Mouse (Mus musculus): Measurements from ENCODE around the gene Frs3.

GRCm38 (mm10) chr17:47678238-47678637 is 10.6 kb upstream of the Frs3 start:
- no peak for TF ChIP-seq CTCF (IDR thresholded peaks at IDR 0.05; ENCODE audit: low read depth, low read length)
- no peak for TF ChIP-seq POLR2A (IDR thresholded peaks at IDR 0.05; ENCODE audit: extremely low read depth, insufficient read depth, low read length)

Measured in liver, adult 2 months (tissue).